In the genomic region with DNA sequence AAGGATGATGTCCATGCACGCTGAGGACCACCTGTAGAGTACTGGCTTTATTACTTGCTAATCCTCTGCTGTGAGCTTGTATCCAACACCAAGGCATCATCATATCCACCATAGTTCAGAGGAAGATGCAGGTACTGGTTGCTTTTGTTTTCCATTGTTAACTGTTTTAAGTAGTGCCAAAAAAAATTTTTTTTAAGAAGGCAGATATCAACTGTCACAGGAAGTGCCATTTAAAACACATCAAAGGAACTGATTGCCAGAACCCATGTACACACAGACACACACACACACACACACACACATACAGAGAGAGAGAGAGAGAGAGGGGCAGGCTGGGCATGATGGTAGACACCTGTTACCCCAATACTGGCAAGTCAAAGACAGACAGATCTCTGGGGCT, we compare ENCODE assay signal across 21 mouse cellular contexts.
DNase-seq lines count a peak whose midpoint lies in the region; ATAC-seq lines count a peak whose summit lies in the region.
"Had no signal": no experiment of that assay in that cellular context is flagged by ENCODE, and none has a peak within 500 bp of the region (broad histone marks: within the 10 kb centered on the region; RNA-seq: fewer than 3 reads in every experiment).

No protein-coding gene starts in this region.

- intact Hi-C loops in left cerebral cortex, postnatal 4 days (cut with DNase I): loop anchor here (5.0 kb wide), 1 partner anchor 107 kb away; no protein-coding TSS in a partner anchor

- no peak overlapping the region for H3K4me2 ChIP-seq in liver, embryonic 11.5 days
- H3K4me2 ChIP-seq: embryonic facial prominence, embryonic 12.5 days had no signal

- DNase-seq in CD4-positive helper T cell, adult 2 months (ENCODE audit: low read depth, low spot score): peak; percentile 41
- DNase-seq in CD4-positive, CD25-positive, alpha-beta regulatory T cell, adult 2 months (ENCODE audit: low read depth, low spot score): peak; percentile 40
- DNase-seq in MN1 (ENCODE audit: low spot score): no peak
- DNase-seq in left cerebral cortex, postnatal 4 days: no peak
- DNase-seq in yolk sac, embryonic 10.5 days (ENCODE audit: low spot score): no peak
- DNase-seq in liver, embryonic 11.5 days (ENCODE audit: low spot score): no peak
- DNase-seq: adrenal gland, adult 8-10 months; adrenal gland, postnatal 14 days; adrenal gland, postnatal 36 days; cerebellum, adult 11-12 months; cerebellum, adult 2 months; cerebellum, adult 9-10 months; cerebellum, postnatal 25 days had no signal

- no peak overlapping the region for H3K9ac ChIP-seq in liver, embryonic 11.5 days (ENCODE audit: low read depth, low read length)
- H3K9ac ChIP-seq: embryonic facial prominence, embryonic 12.5 days had no signal

- no peaks in the 10 kb centered on the region for H3K4me1 ChIP-seq in liver, embryonic 11.5 days (replicated peaks; ENCODE audit: control insufficient read depth, insufficient read depth, low read length)
- H3K4me1 ChIP-seq: embryonic facial prominence, embryonic 12.5 days had no signal

- H3K27me3 ChIP-seq in liver, embryonic 11.5 days (replicated peaks; ENCODE audit: control insufficient read depth, insufficient read depth, low read length): no peaks in the 10 kb centered on the region
- H3K27me3 ChIP-seq: CH12.LX; embryonic facial prominence, embryonic 12.5 days had no signal

- H3K9me3 ChIP-seq in liver, embryonic 11.5 days (ENCODE audit: control insufficient read depth, low read length): no peaks in the 10 kb centered on the region
- H3K9me3 ChIP-seq: embryonic facial prominence, embryonic 10.5 days; embryonic facial prominence, embryonic 12.5 days; G1E had no signal

- H3K27ac ChIP-seq in liver, embryonic 11.5 days (ENCODE audit: low read depth, low read length): no peak overlapping the region
- H3K27ac ChIP-seq: embryonic facial prominence, embryonic 10.5 days; embryonic facial prominence, embryonic 12.5 days had no signal

- no peaks in the 10 kb centered on the region for H3K36me3 ChIP-seq in liver, embryonic 11.5 days (ENCODE audit: control insufficient read depth, insufficient read depth, low read length)
- H3K36me3 ChIP-seq: embryonic facial prominence, embryonic 10.5 days; embryonic facial prominence, embryonic 12.5 days; G1E had no signal

- ATAC-seq in activated CD4-positive, CD25-positive, alpha-beta regulatory T cell, adult 4 months: peak; percentile 40
- ATAC-seq in inflammation-experienced regulatory T-cells, adult 6 months: peak; percentile 88
- no peak for ATAC-seq in liver, embryonic 11.5 days (replicated peaks; ENCODE audit: low FRiP score)
- ATAC-seq: forebrain, embryonic 14.5 days; forebrain, embryonic 16.5 days had no signal

- H3K4me3 ChIP-seq in liver, embryonic 11.5 days (ENCODE audit: low read depth, low read length): no peak overlapping the region
- H3K4me3 ChIP-seq: embryonic facial prominence, embryonic 10.5 days; embryonic facial prominence, embryonic 12.5 days had no signal

- WGBS in liver, embryonic 11.5 days: 83% methylated on average over 1 of the region's 1 CpGs

Comparison
In these comparisons a context has a peak if more than half of its experiments do, and no peak if none do; other contexts are left out.
1. DNase-seq: peak in CD4-positive helper T cell, adult 2 months (single experiment) and CD4-positive, CD25-positive, alpha-beta regulatory T cell, adult 2 months (single experiment); none in MN1 (single experiment), left cerebral cortex, postnatal 4 days (single experiment), yolk sac, embryonic 10.5 days (single experiment) and liver, embryonic 11.5 days (single experiment).